Mouse (Mus musculus): ENCODE measurements around the gene Fam216a.
A peak's percentile ranks its signal among the peaks of the same experiment; 100 is the strongest.

GRCm38 (mm10) chr5:122318100-122318499 is 54.1 kb downstream of the Fam216a start:
- no peak for TF ChIP-seq POLR2A (IDR thresholded peaks at IDR 0.05; ENCODE audit: borderline replicate concordance, low read depth, low read length)
- peak; percentile 54 for TF ChIP-seq CTCF (IDR thresholded peaks at IDR 0.05; ENCODE audit: low read depth, low read length)
